Mouse (Mus musculus) fat pad, adult 2 months (tissue): Measurements from ENCODE around the gene Gm20547.

ENCODE experiments used
- DNase-seq: peaks from one replicate; pipeline ENCODE4 v3.0.0-alpha.2; 2011; ENCODE audit warnings: low read depth, low spot score; ENCODE audit errors: extremely low read depth

Gm20547 gene

GRCm38 (mm10) chr17:34897373-34898159 lies 15.7 kb upstream of the Gm20547 start:
- peak; percentile 74 for DNase-seq

GRCm38 (mm10) chr17:34896366-34896765 lies 14.5 kb upstream of the Gm20547 start:
- no peak for DNase-seq

GRCm38 (mm10) chr17:34895724-34896123 lies 13.9 kb upstream of the Gm20547 start:
- no peak for DNase-seq

- no peak for DNase-seq
These were observed 13.1 kb upstream of the Gm20547 start for GRCm38 (mm10) chr17:34894801-34895530.

- no peak for DNase-seq
These were observed 12.3 kb upstream of the Gm20547 start for GRCm38 (mm10) chr17:34894074-34894597.

- DNase-seq, result no peak
These were observed 11.4 kb upstream of the Gm20547 start for GRCm38 (mm10) chr17:34893072-34893824.

GRCm38 (mm10) chr17:34891377-34891776 lies 9.5 kb upstream of the Gm20547 start:
- no peak for DNase-seq

GRCm38 (mm10) chr17:34890074-34890743 lies 8.4 kb upstream of the Gm20547 start:
- no peak for DNase-seq

- no peak for DNase-seq
These were observed 6.1 kb upstream of the Gm20547 start for GRCm38 (mm10) chr17:34887942-34888341.

- DNase-seq, result no peak
These were observed 3.8 kb upstream of the Gm20547 start for GRCm38 (mm10) chr17:34885615-34886014.

- no peak for DNase-seq
These were observed 2.9 kb upstream of the Gm20547 start for GRCm38 (mm10) chr17:34884704-34885103.

- no peak for DNase-seq
These were observed 1.5 kb upstream of the Gm20547 start for GRCm38 (mm10) chr17:34883332-34883731.

GRCm38 (mm10) chr17:34881166-34881565 lies 676 bp downstream of the Gm20547 start:
- DNase-seq, result no peak

GRCm38 (mm10) chr17:34879336-34879879 lies 2.4 kb downstream of the Gm20547 start, which contains the start of gene Zbtb12:
Gene Zbtb12 (plus strand): TSS chr17:34879483.
- no peak for DNase-seq

GRCm38 (mm10) chr17:34874321-34874720 lies 7.5 kb downstream of the Gm20547 start:
- DNase-seq, result no peak

GRCm38 (mm10) chr17:34865981-34866380 lies 15.9 kb downstream of the Gm20547 start:
- no peak for DNase-seq

- peak; percentile 33 for DNase-seq
These were observed 19.3 kb downstream of the Gm20547 start, which contains the start of gene Cfb for GRCm38 (mm10) chr17:34862416-34863081. Gene Cfb (minus strand): TSS chr17:34862518.

- DNase-seq, result no peak
These were observed 20.0 kb downstream of the Gm20547 start for GRCm38 (mm10) chr17:34861704-34862415.

- DNase-seq, result no peak
These were observed 21.3 kb downstream of the Gm20547 start for GRCm38 (mm10) chr17:34860514-34860913.
